Mouse (Mus musculus): ENCODE measurements around the gene Trip13. TPM values are rescaled to one million over a fixed set of nuclear protein-coding genes. Genes with fewer than 3 reads are reported as not detected.

Trip13 gene
- 3.4 TPM for polyA plus RNA-seq (2012; fragmentation: generic; extraction: Trizol)

GRCm38 (mm10) chr13:73937321-73938176 lies at the start of gene Trip13, which contains the start of gene Brd9:
Gene Trip13 (minus strand): TSS chr13:73937784.
Gene Brd9 (plus strand): TSS chr13:73937811.
- H3K79me2 ChIP-seq (ENCODE audit: control insufficient read depth, insufficient read depth) = peaks cover 10% of the 10 kb centered on the region
- no peaks in the 10 kb centered on the region for H3K27me3 ChIP-seq (ENCODE audit: control insufficient read depth, insufficient read depth, insufficient read length)
- peak within 1 kb of the TSS; percentile 85 for H3K4me2 ChIP-seq (ENCODE audit: low read depth)
- no peak for TF ChIP-seq TCF3 (IDR thresholded peaks at IDR 0.05; ENCODE audit: insufficient read length, low read depth)
- no peak for TF ChIP-seq MYOD1 (IDR thresholded peaks at IDR 0.05; ENCODE audit: control insufficient read depth in 1 of 3, insufficient read length in 2 of 3, low read depth in 2 of 3)
- TF ChIP-seq POLR2A (IDR thresholded peaks at IDR 0.05; ENCODE audit: insufficient read length, low read depth) = peak; percentile 69
- peak; percentile 99 for TF ChIP-seq E2F4 (IDR thresholded peaks at IDR 0.05; ENCODE audit: insufficient read depth)
- TF ChIP-seq MYOG (IDR thresholded peaks at IDR 0.05; ENCODE audit: control insufficient read depth in 1 of 3, insufficient read depth in 1 of 3, insufficient read length in 2 of 3, low read depth in 2 of 3) = peak in 1 of 3 experiments; percentile 10
- no peak for TF ChIP-seq CEBPB (IDR thresholded peaks at IDR 0.05; ENCODE audit: insufficient read depth, poor library complexity, severe bottlenecking)
- TF ChIP-seq USF1 (IDR thresholded peaks at IDR 0.05; ENCODE audit: low read depth) = no peak
- peak; percentile 53 for TF ChIP-seq SRF (IDR thresholded peaks at IDR 0.05; ENCODE audit: control insufficient read depth, insufficient read length, low read depth)
- TF ChIP-seq POLR2AphosphoS2 (IDR thresholded peaks at IDR 0.05; ENCODE audit: insufficient read length, low read depth) = peak; percentile 59
- no peak for TF ChIP-seq REST (IDR thresholded peaks at IDR 0.05; ENCODE audit: insufficient read depth, insufficient read length)
- H3K36me3 ChIP-seq (ENCODE audit: control insufficient read depth, insufficient read depth) = peaks cover 9% of the 10 kb centered on the region
- H3K4me3 ChIP-seq = peak within 1 kb of the TSS; percentile 89
- peak within 1 kb of the TSS; percentile 5 for H3ac ChIP-seq (ENCODE audit: control insufficient read depth, insufficient read length)

GRCm38 (mm10) chr13:73976935-73977334 lies 39.4 kb upstream of the Trip13 start:
- H3ac ChIP-seq (ENCODE audit: control insufficient read depth, insufficient read length) = no peak overlapping the region
- H3K4me3 ChIP-seq = no peak overlapping the region
- H3K79me2 ChIP-seq (ENCODE audit: control insufficient read depth, insufficient read depth) = no peaks in the 10 kb centered on the region
- no peak overlapping the region for H3K4me2 ChIP-seq (ENCODE audit: low read depth)
- H3K36me3 ChIP-seq (ENCODE audit: control insufficient read depth, insufficient read depth) = no peaks in the 10 kb centered on the region
- H3K27me3 ChIP-seq (ENCODE audit: control insufficient read depth, insufficient read depth, insufficient read length) = no peaks in the 10 kb centered on the region
- TF ChIP-seq USF1 (IDR thresholded peaks at IDR 0.05; ENCODE audit: low read depth) (no peak), POLR2AphosphoS2 (IDR thresholded peaks at IDR 0.05; ENCODE audit: insufficient read length, low read depth) (no peak), POLR2A (IDR thresholded peaks at IDR 0.05; ENCODE audit: insufficient read length, low read depth) (no peak), MYOG (IDR thresholded peaks at IDR 0.05; ENCODE audit: control insufficient read depth in 1 of 3, insufficient read depth in 1 of 3, insufficient read length in 2 of 3, low read depth in 2 of 3) (no peak), REST (IDR thresholded peaks at IDR 0.05; ENCODE audit: insufficient read depth, insufficient read length) (no peak), TCF3 (IDR thresholded peaks at IDR 0.05; ENCODE audit: insufficient read length, low read depth) (no peak), MAX (IDR thresholded peaks at IDR 0.05; ENCODE audit: low read depth) (no peak), E2F4 (IDR thresholded peaks at IDR 0.05; ENCODE audit: insufficient read depth) (no peak)

GRCm38 (mm10) chr13:73974523-73974922 lies 36.9 kb upstream of the Trip13 start:
- H3K36me3 ChIP-seq (ENCODE audit: control insufficient read depth, insufficient read depth) = no peaks in the 10 kb centered on the region
- no peak overlapping the region for H3ac ChIP-seq (ENCODE audit: control insufficient read depth, insufficient read length)
- no peaks in the 10 kb centered on the region for H3K27me3 ChIP-seq (ENCODE audit: control insufficient read depth, insufficient read depth, insufficient read length)
- H3K79me2 ChIP-seq (ENCODE audit: control insufficient read depth, insufficient read depth) = no peaks in the 10 kb centered on the region
- TF ChIP-seq MYOG (IDR thresholded peaks at IDR 0.05; ENCODE audit: control insufficient read depth in 1 of 3, insufficient read depth in 1 of 3, insufficient read length in 2 of 3, low read depth in 2 of 3) = no peak
- TF ChIP-seq USF1 (IDR thresholded peaks at IDR 0.05; ENCODE audit: low read depth) = no peak
- no peak for TF ChIP-seq TCF12 (IDR thresholded peaks at IDR 0.05; ENCODE audit: insufficient read depth, poor library complexity, severe bottlenecking)
- TF ChIP-seq REST (IDR thresholded peaks at IDR 0.05; ENCODE audit: insufficient read depth, insufficient read length) = no peak
- TF ChIP-seq POLR2A (IDR thresholded peaks at IDR 0.05; ENCODE audit: insufficient read length, low read depth) = no peak
- no peak for TF ChIP-seq TCF3 (IDR thresholded peaks at IDR 0.05; ENCODE audit: insufficient read length, low read depth)
- TF ChIP-seq POLR2AphosphoS2 (IDR thresholded peaks at IDR 0.05; ENCODE audit: insufficient read length, low read depth) = no peak
- TF ChIP-seq MAX (IDR thresholded peaks at IDR 0.05; ENCODE audit: low read depth) = no peak
- no peak for TF ChIP-seq SRF (IDR thresholded peaks at IDR 0.05; ENCODE audit: control insufficient read depth, insufficient read length, low read depth)
- no peak for TF ChIP-seq E2F4 (IDR thresholded peaks at IDR 0.05; ENCODE audit: insufficient read depth)
- no peak for TF ChIP-seq CEBPB (IDR thresholded peaks at IDR 0.05; ENCODE audit: insufficient read depth, poor library complexity, severe bottlenecking)
- TF ChIP-seq MYOD1 (IDR thresholded peaks at IDR 0.05; ENCODE audit: control insufficient read depth in 1 of 3, insufficient read length in 2 of 3, low read depth in 2 of 3) = no peak
- H3K4me2 ChIP-seq (ENCODE audit: low read depth) = no peak overlapping the region
- no peak overlapping the region for H3K4me3 ChIP-seq

GRCm38 (mm10) chr13:73970545-73971448 lies 33.2 kb upstream of the Trip13 start:
- Histone ChIP-seq H3K79me2 (ENCODE audit: control insufficient read depth, insufficient read depth) (no peaks in the 10 kb centered on the region), H3K36me3 (ENCODE audit: control insufficient read depth, insufficient read depth) (no peaks in the 10 kb centered on the region), H3K4me2 (ENCODE audit: low read depth) (peak overlapping the region; percentile 9), H3K27me3 (ENCODE audit: control insufficient read depth, insufficient read depth, insufficient read length) (no peaks in the 10 kb centered on the region), H3K4me3 (no peak overlapping the region), H3ac (ENCODE audit: control insufficient read depth, insufficient read length) (no peak overlapping the region)
- TF ChIP-seq REST (IDR thresholded peaks at IDR 0.05; ENCODE audit: insufficient read depth, insufficient read length) (no peak), TCF12 (IDR thresholded peaks at IDR 0.05; ENCODE audit: insufficient read depth, poor library complexity, severe bottlenecking) (no peak), POLR2AphosphoS2 (IDR thresholded peaks at IDR 0.05; ENCODE audit: insufficient read length, low read depth) (no peak), MAX (IDR thresholded peaks at IDR 0.05; ENCODE audit: low read depth) (no peak), SRF (IDR thresholded peaks at IDR 0.05; ENCODE audit: control insufficient read depth, insufficient read length, low read depth) (no peak), MYOG (IDR thresholded peaks at IDR 0.05; ENCODE audit: control insufficient read depth in 1 of 3, insufficient read depth in 1 of 3, insufficient read length in 2 of 3, low read depth in 2 of 3) (no peak)
